Mouse (Mus musculus): ENCODE measurements around the gene Gm10100. TPM values are rescaled to one million over a fixed set of nuclear protein-coding genes. Genes with fewer than 3 reads are reported as not detected.
"Not testable (repeated sequence)": the region's sequence is repeated elsewhere in the genome, so short reads cannot be mapped to it uniquely, and the experiment has no call there.

The Gm10100 gene
- polyA plus RNA-seq, 1 experiment from 2014 or later: not detected

DNA sequence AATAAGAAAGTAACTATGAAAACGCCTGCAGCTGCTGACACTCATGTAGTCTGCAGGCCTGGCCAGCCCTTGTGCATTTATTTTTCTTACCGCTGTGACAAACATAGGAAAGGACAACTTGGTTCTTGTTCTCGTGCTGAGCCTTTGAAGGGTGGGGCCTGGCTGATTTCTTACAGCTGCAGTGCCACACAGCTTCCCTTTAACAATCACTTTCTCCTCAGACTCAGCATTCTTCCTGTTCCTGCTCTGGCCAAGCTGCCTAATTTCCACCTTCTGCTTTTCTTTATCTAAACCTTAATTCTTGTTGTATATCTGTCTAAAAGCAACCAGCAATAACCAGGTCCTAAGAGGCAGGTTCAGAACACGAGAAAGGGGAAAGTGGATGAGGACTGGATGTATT is 12.6 kb upstream of the Gm10100 start:
- no peak overlapping the region for H3K9ac ChIP-seq
- H3K4me1 ChIP-seq (replicated peaks): no peaks in the 10 kb centered on the region
- 41% methylated on average over 4 of the region's 4 CpGs for WGBS
- 0 out of 2 replicates have a peak, but pooled peaks cover 6% of the 10 kb centered on the region for H3K9me3 ChIP-seq (replicated peaks)
- H3K36me3 ChIP-seq: no peaks in the 10 kb centered on the region
- H3K27me3 ChIP-seq (replicated peaks): no peaks in the 10 kb centered on the region
- no peak for ATAC-seq (ENCODE audit: insufficient number of reproducible peaks, low FRiP score)
- no peak overlapping the region for H3K4me2 ChIP-seq
- H3K4me3 ChIP-seq: no peak overlapping the region
- H3K27ac ChIP-seq (ENCODE audit: poor library complexity, severe bottlenecking): no peak overlapping the region

GRCm38 (mm10) chr10:77715507-77715906 is 10.8 kb upstream of the Gm10100 start, which contains the start of gene Gm10142:
Gene Gm10142 (plus strand): TSS chr10:77715807.
- Histone ChIP-seq H3K4me2 (no peak within 1 kb of the TSS), H3K27me3 (replicated peaks) (no peaks in the 10 kb centered on the region), H3K9me3 (replicated peaks) (peaks cover 12% of the 10 kb centered on the region; the same call in 1 of the 2 replicates), H3K4me3 (no peak within 1 kb of the TSS), H3K9ac (no peak within 1 kb of the TSS), H3K4me1 (replicated peaks) (no peaks in the 10 kb centered on the region), H3K27ac (ENCODE audit: poor library complexity, severe bottlenecking) (no peak within 1 kb of the TSS), H3K36me3 (no peaks in the 10 kb centered on the region)
- 69% methylated on average over 1 of the region's 1 CpGs for WGBS
- ATAC-seq (ENCODE audit: insufficient number of reproducible peaks, low FRiP score): no peak

DNA sequence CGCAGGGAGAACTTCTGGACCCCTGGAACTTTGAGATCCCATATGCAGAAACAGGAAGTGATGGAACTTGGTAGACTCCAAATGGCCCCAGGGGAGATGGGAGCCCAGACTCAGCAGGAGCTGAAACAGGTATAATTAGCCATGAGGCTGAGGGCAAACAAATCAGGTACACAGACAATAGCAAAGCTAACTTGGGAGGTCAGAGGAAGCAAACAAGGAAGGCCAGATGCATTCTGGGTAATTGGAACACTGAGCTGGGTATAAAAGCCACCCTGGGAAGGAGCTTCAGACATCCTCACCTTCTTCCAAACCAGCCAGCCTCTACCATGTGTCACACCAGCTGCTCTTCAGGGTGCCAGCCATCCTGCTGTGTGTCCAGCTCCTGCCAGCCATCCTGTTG is 6.0 kb upstream of the Gm10100 start, which contains the start of gene Krtap12-1:
Gene Krtap12-1 (plus strand): TSS at position 301 of the 400 bp plus-strand sequence.
- not testable (repeated sequence) for H3K4me3 ChIP-seq; H3K27ac ChIP-seq (ENCODE audit: poor library complexity, severe bottlenecking); H3K4me1 ChIP-seq (replicated peaks); H3K27me3 ChIP-seq (replicated peaks); H3K36me3 ChIP-seq; ATAC-seq (ENCODE audit: insufficient number of reproducible peaks, low FRiP score); H3K9me3 ChIP-seq (replicated peaks); H3K4me2 ChIP-seq; H3K9ac ChIP-seq
- WGBS: 74% methylated on average over 1 of the region's 1 CpGs

DNA sequence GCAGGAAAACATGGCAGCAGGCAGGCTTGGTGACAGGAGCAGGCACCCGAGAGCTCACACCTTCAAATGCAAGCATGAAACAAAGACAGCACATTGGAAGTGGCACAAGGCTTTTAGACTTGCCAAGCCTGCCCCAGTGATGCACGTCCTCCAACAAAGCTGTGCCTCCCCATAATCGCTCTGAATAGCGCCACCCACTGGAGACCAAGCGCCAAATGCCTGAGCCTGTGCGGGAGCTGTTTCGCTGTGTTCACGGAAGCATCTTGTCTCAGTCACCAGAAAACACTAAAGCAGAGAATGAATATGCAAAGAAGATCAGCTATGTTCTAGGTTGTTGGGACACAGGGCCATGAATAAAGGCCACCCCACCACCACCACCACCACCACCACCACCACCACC is 1.4 kb upstream of the Gm10100 start:
- Histone ChIP-seq H3K27me3 (replicated peaks) (no peaks in the 10 kb centered on the region; the same call in 1 of the 2 replicates), H3K4me1 (replicated peaks) (no peaks in the 10 kb centered on the region), H3K27ac (ENCODE audit: poor library complexity, severe bottlenecking) (no peak overlapping the region), H3K4me3 (no peak overlapping the region), H3K4me2 (no peak overlapping the region), H3K9me3 (replicated peaks) (peaks cover 6% of the 10 kb centered on the region; the same call in 1 of the 2 replicates), H3K36me3 (no peaks in the 10 kb centered on the region), H3K9ac (no peak overlapping the region)
- 76% methylated on average over 8 of the region's 8 CpGs for WGBS
- ATAC-seq (ENCODE audit: insufficient number of reproducible peaks, low FRiP score): no peak

DNA sequence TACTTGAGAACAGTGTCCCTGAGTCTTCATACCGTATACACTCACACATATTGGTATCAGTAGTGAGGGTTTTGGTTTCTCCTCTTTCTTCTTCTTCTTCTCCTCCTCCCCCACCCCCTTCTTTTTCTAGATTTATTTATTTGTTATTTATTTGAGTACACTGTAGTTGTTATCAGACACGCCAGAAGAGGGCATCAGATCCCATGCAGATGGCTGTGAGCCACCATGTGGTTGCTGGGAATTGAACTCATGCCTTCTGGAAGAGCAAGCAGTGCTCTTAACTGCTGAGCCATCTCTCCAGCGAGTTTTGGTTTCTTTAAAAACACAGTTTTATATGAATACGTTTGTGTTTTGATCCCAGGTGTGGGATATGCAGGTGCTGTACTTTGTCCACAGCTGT is 2.0 kb downstream of the Gm10100 start:
- Histone ChIP-seq H3K9me3 (replicated peaks) (no peaks in the 10 kb centered on the region), H3K27me3 (replicated peaks) (no peaks in the 10 kb centered on the region; the same call in 1 of the 2 replicates), H3K36me3 (no peaks in the 10 kb centered on the region), H3K4me1 (replicated peaks) (no peaks in the 10 kb centered on the region), H3K4me2 (no peak overlapping the region), H3K27ac (ENCODE audit: poor library complexity, severe bottlenecking) (no peak overlapping the region), H3K4me3 (no peak overlapping the region), H3K9ac (no peak overlapping the region)
- ATAC-seq (ENCODE audit: insufficient number of reproducible peaks, low FRiP score): no peak
- WGBS: 65% methylated on average over 4 of the region's 4 CpGs

DNA sequence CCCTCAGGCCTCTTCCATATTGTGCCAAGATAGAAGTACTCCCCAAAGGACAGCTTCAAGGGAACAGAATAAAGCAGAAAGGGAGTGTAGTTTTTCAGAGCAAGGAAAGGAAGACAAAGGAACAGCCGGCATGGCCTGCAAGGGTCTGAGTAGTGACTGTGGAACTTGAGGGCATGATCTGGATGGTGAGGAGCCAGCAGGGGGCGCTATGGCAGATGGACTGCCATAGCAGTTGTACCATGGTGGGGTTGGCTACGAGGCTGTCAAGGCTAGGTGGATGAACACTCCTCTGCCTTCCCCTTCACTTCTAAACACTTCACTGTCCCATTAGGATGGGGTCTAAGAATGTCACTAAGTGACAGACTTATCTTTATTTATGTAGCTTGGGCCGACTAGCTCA is 3.0 kb downstream of the Gm10100 start:
- H3K27me3 ChIP-seq (replicated peaks): no peaks in the 10 kb centered on the region; the same call in 1 of the 2 replicates
- H3K4me2 ChIP-seq: no peak overlapping the region
- no peak overlapping the region for H3K4me3 ChIP-seq
- no peaks in the 10 kb centered on the region for H3K9me3 ChIP-seq (replicated peaks)
- no peak overlapping the region for H3K27ac ChIP-seq (ENCODE audit: poor library complexity, severe bottlenecking)
- no peaks in the 10 kb centered on the region for H3K4me1 ChIP-seq (replicated peaks)
- no peaks in the 10 kb centered on the region for H3K36me3 ChIP-seq
- ATAC-seq (ENCODE audit: insufficient number of reproducible peaks, low FRiP score): no peak
- no peak overlapping the region for H3K9ac ChIP-seq
- WGBS: 46% methylated on average over 4 of the region's 4 CpGs

DNA sequence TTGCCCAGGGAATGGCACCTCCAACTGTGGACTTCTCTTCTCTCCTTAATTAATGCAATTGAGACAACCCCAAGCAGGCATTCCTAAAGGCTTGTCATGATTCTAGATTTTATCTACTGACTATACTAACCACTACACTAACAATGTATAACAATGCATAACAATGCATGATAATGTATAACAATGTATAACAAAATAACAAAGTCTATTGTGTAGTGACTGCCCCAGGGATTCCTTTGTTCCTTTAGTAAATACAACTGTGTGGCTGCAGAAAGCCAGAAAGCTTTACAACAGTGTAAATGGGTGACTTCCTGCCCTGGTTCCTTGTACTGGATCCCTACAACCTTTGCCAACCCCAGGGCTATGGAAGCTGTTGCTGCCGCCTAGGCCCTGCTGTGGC is 9.6 kb downstream of the Gm10100 start:
- Histone ChIP-seq H3K4me3 (no peak overlapping the region), H3K27ac (ENCODE audit: poor library complexity, severe bottlenecking) (no peak overlapping the region), H3K9me3 (replicated peaks) (peaks cover 10% of the 10 kb centered on the region), H3K27me3 (replicated peaks) (no peaks in the 10 kb centered on the region), H3K4me1 (replicated peaks) (no peaks in the 10 kb centered on the region), H3K9ac (no peak overlapping the region), H3K36me3 (no peaks in the 10 kb centered on the region; the same call in 1 of the 2 replicates), H3K4me2 (no peak overlapping the region)
- no peak for ATAC-seq (ENCODE audit: insufficient number of reproducible peaks, low FRiP score)
- 91% methylated on average over 1 of the region's 1 CpGs for WGBS

GRCm38 (mm10) chr10:77738929-77739328 is 12.6 kb downstream of the Gm10100 start:
- Histone ChIP-seq H3K27ac (ENCODE audit: poor library complexity, severe bottlenecking) (no peak overlapping the region), H3K4me2 (no peak overlapping the region), H3K36me3 (no peaks in the 10 kb centered on the region; the same call in 1 of the 2 replicates), H3K9ac (no peak overlapping the region), H3K9me3 (replicated peaks) (peaks cover 10% of the 10 kb centered on the region), H3K4me1 (replicated peaks) (no peaks in the 10 kb centered on the region), H3K27me3 (replicated peaks) (no peaks in the 10 kb centered on the region), H3K4me3 (no peak overlapping the region)
- WGBS: 73% methylated on average over 4 of the region's 4 CpGs
- ATAC-seq (ENCODE audit: insufficient number of reproducible peaks, low FRiP score): no peak

DNA sequence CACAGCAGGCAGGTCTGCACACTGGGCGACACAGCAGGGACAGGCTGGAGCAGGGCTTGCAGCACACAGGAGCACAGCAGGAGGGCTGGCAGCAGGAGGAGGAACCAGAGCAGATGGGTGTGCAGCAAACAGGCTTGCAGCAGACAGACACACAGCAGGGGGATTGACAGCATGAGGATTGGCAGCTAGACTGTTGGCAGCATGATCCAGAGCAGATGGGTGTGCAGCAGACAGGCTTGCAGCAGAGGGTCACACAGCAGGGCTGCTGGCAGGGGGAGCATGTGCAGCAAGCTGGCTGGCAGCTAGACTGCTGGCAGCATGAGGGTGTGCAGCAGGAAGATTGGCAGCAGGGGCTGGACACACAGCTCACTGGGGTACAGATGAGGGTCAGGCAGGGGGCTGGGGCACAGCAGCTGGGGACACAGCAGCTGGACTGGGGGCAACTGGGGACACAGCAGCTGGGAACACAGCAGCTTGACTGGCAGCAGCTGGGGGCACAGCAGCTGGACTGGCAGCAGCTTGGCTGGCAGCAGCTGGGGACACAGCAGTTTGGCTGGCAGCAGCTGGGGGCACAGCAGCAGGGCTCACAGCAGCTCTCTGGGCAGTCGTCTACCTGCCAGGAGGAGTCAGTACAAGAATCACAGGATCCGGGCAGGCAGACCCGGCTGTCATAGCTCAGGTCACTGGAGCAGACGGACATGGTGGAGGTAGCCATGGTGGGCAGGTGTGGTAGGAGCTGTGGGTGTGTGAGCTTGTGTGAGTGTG is 15.8 kb downstream of the Gm10100 start, which contains the start of gene Gm18596:
Gene Gm18596 (minus strand): TSS at position 715 of the 765 bp plus-strand sequence.
- not testable (repeated sequence) for H3K27me3 ChIP-seq (replicated peaks); H3K9me3 ChIP-seq (replicated peaks); H3K4me1 ChIP-seq (replicated peaks); H3K36me3 ChIP-seq; H3K4me2 ChIP-seq; H3K4me3 ChIP-seq; ATAC-seq (ENCODE audit: insufficient number of reproducible peaks, low FRiP score); H3K27ac ChIP-seq (ENCODE audit: poor library complexity, severe bottlenecking); H3K9ac ChIP-seq
- WGBS: 54% methylated on average over 5 of the region's 5 CpGs

DNA sequence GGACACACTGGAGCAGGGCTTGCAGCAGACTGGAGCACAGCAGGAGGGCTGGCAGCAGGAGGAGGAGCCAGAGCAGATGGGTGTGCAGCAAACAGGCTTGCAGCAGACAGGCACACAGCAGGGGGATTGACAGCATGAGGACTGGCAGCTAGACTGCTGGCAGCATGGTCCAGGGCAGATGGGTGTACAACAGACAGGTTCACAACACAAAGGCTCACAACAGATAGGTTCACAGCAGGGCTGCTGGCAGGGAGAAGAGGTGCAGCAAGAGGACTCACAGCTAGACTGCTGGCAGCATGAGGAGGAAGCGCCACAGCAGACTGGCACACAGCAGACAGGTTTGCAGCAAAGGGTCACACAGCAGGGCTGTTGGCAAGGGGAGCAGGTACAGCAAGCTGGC is 24.4 kb downstream of the Gm10100 start:
- H3K27ac ChIP-seq (ENCODE audit: poor library complexity, severe bottlenecking); H3K36me3 ChIP-seq; H3K9ac ChIP-seq; ATAC-seq (ENCODE audit: insufficient number of reproducible peaks, low FRiP score); H3K4me1 ChIP-seq (replicated peaks); H3K4me3 ChIP-seq; H3K27me3 ChIP-seq (replicated peaks); H3K4me2 ChIP-seq: not testable (repeated sequence)
- 67% methylated on average over 1 of the region's 1 CpGs for WGBS
- H3K9me3 ChIP-seq (replicated peaks): peaks cover 13% of the 10 kb centered on the region

DNA sequence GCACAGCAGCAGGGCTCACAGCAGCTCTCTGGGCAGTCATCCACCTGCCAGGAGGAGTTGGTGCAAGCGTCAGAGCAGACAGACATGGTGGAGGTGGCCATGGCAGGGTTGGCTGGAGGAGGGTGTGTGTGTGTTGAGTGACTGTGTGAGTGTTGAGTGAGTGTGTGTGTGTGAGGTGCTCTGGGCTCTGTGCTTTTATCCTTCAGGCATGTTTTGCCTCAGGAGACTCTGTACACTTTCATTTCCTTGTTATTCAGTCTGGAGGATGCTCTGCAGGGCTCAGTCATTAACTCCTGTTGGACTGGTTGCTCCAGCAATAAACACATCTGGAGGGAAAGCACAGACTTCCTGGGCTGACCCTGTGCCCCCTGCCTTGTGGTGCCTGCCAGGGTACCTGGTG is 25.0 kb downstream of the Gm10100 start, which contains the start of gene Gm9736:
Gene Gm9736 (minus strand): TSS at position 101 of the 400 bp plus-strand sequence.
- not testable (repeated sequence) for ATAC-seq (ENCODE audit: insufficient number of reproducible peaks, low FRiP score); H3K4me2 ChIP-seq; H3K27me3 ChIP-seq (replicated peaks); H3K36me3 ChIP-seq; H3K27ac ChIP-seq (ENCODE audit: poor library complexity, severe bottlenecking); H3K4me3 ChIP-seq; H3K4me1 ChIP-seq (replicated peaks); H3K9ac ChIP-seq
- WGBS: 33% methylated on average over 1 of the region's 1 CpGs
- peaks cover 13% of the 10 kb centered on the region for H3K9me3 ChIP-seq (replicated peaks)

All from heart, embryonic 12.5 days (tissue).